Mouse (Mus musculus) E14TG2a.4 (cell line): ENCODE data around the gene Ppfia2.

Experiments used
- CTCF ChIP-seq: conservative IDR thresholded peaks from 2 replicates; pipeline ENCODE4 v1.5.1; 2014; ENCODE audit warnings: low read length
- NANOG ChIP-seq: IDR thresholded peaks from 2 replicates; pipeline ENCODE4 v1.6.1; 2014; ENCODE audit warnings: borderline replicate concordance, low read length, mixed read lengths

GRCm38 (mm10) chr10:106470533-106471205, 530 bp downstream of the Ppfia2 start:
- no peak for TF ChIP-seq CTCF
- no peak for TF ChIP-seq NANOG
